Mouse (Mus musculus) stomach, embryonic 16.5 days (tissue): ENCODE data around the gene Churc1. TPM values are rescaled to one million over a fixed set of nuclear protein-coding genes. Genes with fewer than 3 reads are reported as not detected.

ENCODE experiments used
- ATAC-seq: fragments of 200-750 bp; cut with Nextera tagmentation; 2 replicates; pipeline ENCODE4 v1.8.0; 2017; ENCODE audit warnings: moderate number of reproducible peaks, moderate TSS enrichment; ENCODE audit not compliant: insufficient read depth, low FRiP score
- H3K27ac ChIP-seq: fragments of 300-500 bp; sonication (generic); 2 replicates; pipeline ENCODE4 v1.5.1; 2014; ENCODE audit warnings: low read length
- H3K27me3 ChIP-seq: fragments of 300-500 bp; sonication (generic); 2 replicates; pipeline ENCODE4 v1.6.1; 2014; ENCODE audit warnings: low read length, control low read depth, mixed read lengths; ENCODE audit not compliant: control insufficient read depth, insufficient read depth
- H3K36me3 ChIP-seq: fragments of 300-500 bp; sonication (generic); 2 replicates; pipeline ENCODE4 v1.6.1; 2014; ENCODE audit warnings: low read length; ENCODE audit not compliant: control insufficient read depth, insufficient read depth
- H3K4me1 ChIP-seq: fragments of 300-500 bp; sonication (generic); 2 replicates; pipeline ENCODE4 v1.6.1; 2014; ENCODE audit warnings: low read length, control low read depth, mixed read lengths; ENCODE audit not compliant: control insufficient read depth, insufficient read depth
- H3K4me2 ChIP-seq: fragments of 300-500 bp; sonication (generic); 2 replicates; pipeline ENCODE4 v1.6.1; 2014; ENCODE audit warnings: low read depth, low read length, mixed read lengths
- H3K4me3 ChIP-seq: fragments of 300-500 bp; sonication (generic); replicated peaks from 2 replicates; pipeline ENCODE4 v1.5.1; 2014; ENCODE audit warnings: mild to moderate bottlenecking, low read length
- H3K9ac ChIP-seq: fragments of 300-500 bp; sonication (generic); 2 replicates; pipeline ENCODE4 v1.6.1; 2014; ENCODE audit warnings: low read length
- H3K9me3 ChIP-seq: fragments of 300-500 bp; sonication (generic); replicated peaks from 2 replicates; pipeline ENCODE4 v1.6.1; 2016; ENCODE audit warnings: low read length, control low read depth; ENCODE audit not compliant: control insufficient read depth
- WGBS: fragments of 180-500 bp; shearing (Covaris S2); extraction: QIAGEN DNeasy Blood & Tissue Kit; methylation state at CpG from one replicate; pipeline ENCODE4 v1.1.7; 2014; 5-methylcytosine and 5-hydroxymethylcytosine counted together
- polyA plus RNA-seq: library from polyadenylated mRNA; unstranded; fragments of >200 nt; fragmentation: Nextera tagmentation; extraction: Ambion mirVana; gene quantifications from 2 replicates; pipeline ENCODE4 v1.2.1, GENCODE M21; 2015

Gene Churc1
- polyA plus RNA-seq, 1 experiment from 2014 or later = 140 TPM

GRCm38 (mm10) chr12:76770841-76771500 is 5.6 kb downstream of the Churc1 start:
- WGBS = 88% methylated on average over 5 of the region's 5 CpGs
- Histone ChIP-seq H3K27me3 (no peaks in the 10 kb centered on the region), H3K9me3 (no peaks in the 10 kb centered on the region), H3K36me3 (no peaks in the 10 kb centered on the region), H3K4me1 (0 out of 2 replicates have a peak, but pooled peaks cover 5% of the 10 kb centered on the region), H3K9ac (no peak overlapping the region), H3K4me2 (no peak overlapping the region), H3K27ac (no peak overlapping the region), H3K4me3 (no peak overlapping the region)
- no peak for ATAC-seq

GRCm38 (mm10) chr12:76771540-76771939 is 6.2 kb downstream of the Churc1 start:
- H3K9me3 ChIP-seq = no peaks in the 10 kb centered on the region
- no peaks in the 10 kb centered on the region for H3K36me3 ChIP-seq
- H3K9ac ChIP-seq = no peak overlapping the region
- no peaks in the 10 kb centered on the region for H3K27me3 ChIP-seq
- ATAC-seq = no peak
- 89% methylated on average over 5 of the region's 5 CpGs for WGBS
- H3K4me3 ChIP-seq = no peak overlapping the region
- H3K4me1 ChIP-seq = no peaks in the 10 kb centered on the region
- H3K27ac ChIP-seq = no peak overlapping the region
- no peak overlapping the region for H3K4me2 ChIP-seq

GRCm38 (mm10) chr12:76774652-76775051 is 9.3 kb downstream of the Churc1 start:
- H3K9me3 ChIP-seq = no peaks in the 10 kb centered on the region
- no peaks in the 10 kb centered on the region for H3K36me3 ChIP-seq
- no peak overlapping the region for H3K27ac ChIP-seq
- H3K27me3 ChIP-seq = no peaks in the 10 kb centered on the region
- no peak overlapping the region for H3K9ac ChIP-seq
- ATAC-seq = no peak
- H3K4me3 ChIP-seq = no peak overlapping the region
- H3K4me1 ChIP-seq = no peaks in the 10 kb centered on the region
- H3K4me2 ChIP-seq = no peak overlapping the region
- WGBS = 60% methylated on average over 3 of the region's 3 CpGs

- Histone ChIP-seq H3K27me3 (no peaks in the 10 kb centered on the region), H3K9ac (no peak overlapping the region), H3K27ac (no peak overlapping the region), H3K36me3 (no peaks in the 10 kb centered on the region), H3K4me3 (no peak overlapping the region), H3K4me1 (no peaks in the 10 kb centered on the region), H3K9me3 (no peaks in the 10 kb centered on the region), H3K4me2 (no peak overlapping the region)
- 72% methylated on average over 4 of the region's 4 CpGs for WGBS
- no peak for ATAC-seq
Measured at GRCm38 (mm10) chr12:76775132-76775531, 9.8 kb downstream of the Churc1 start.

GRCm38 (mm10) chr12:76776898-76777297 is 11.6 kb downstream of the Churc1 start:
- ATAC-seq = no peak
- 66% methylated on average over 5 of the region's 5 CpGs for WGBS
- Histone ChIP-seq H3K9ac (no peak overlapping the region), H3K4me2 (no peak overlapping the region), H3K9me3 (no peaks in the 10 kb centered on the region), H3K27me3 (no peaks in the 10 kb centered on the region), H3K4me1 (no peaks in the 10 kb centered on the region), H3K27ac (no peak overlapping the region), H3K36me3 (no peaks in the 10 kb centered on the region), H3K4me3 (no peak overlapping the region)

- no peak overlapping the region for H3K4me3 ChIP-seq
- H3K9me3 ChIP-seq = no peaks in the 10 kb centered on the region
- H3K27ac ChIP-seq = no peak overlapping the region
- H3K4me2 ChIP-seq = no peak overlapping the region
- no peak overlapping the region for H3K9ac ChIP-seq
- ATAC-seq = no peak
- H3K36me3 ChIP-seq = no peaks in the 10 kb centered on the region
- H3K4me1 ChIP-seq = no peaks in the 10 kb centered on the region
- H3K27me3 ChIP-seq = no peaks in the 10 kb centered on the region
Measured at GRCm38 (mm10) chr12:76777845-76778244, 12.5 kb downstream of the Churc1 start.

- Histone ChIP-seq H3K36me3 (no peaks in the 10 kb centered on the region), H3K4me2 (no peak overlapping the region), H3K4me3 (no peak overlapping the region), H3K27ac (no peak overlapping the region), H3K9ac (no peak overlapping the region), H3K4me1 (no peaks in the 10 kb centered on the region), H3K27me3 (no peaks in the 10 kb centered on the region), H3K9me3 (no peaks in the 10 kb centered on the region)
- 78% methylated on average over 10 of the region's 10 CpGs for WGBS
- ATAC-seq = no peak
Measured at GRCm38 (mm10) chr12:76778305-76779083, 13.2 kb downstream of the Churc1 start.

GRCm38 (mm10) chr12:76779951-76780350 is 14.6 kb downstream of the Churc1 start:
- Histone ChIP-seq H3K4me3 (no peak overlapping the region), H3K4me1 (no peaks in the 10 kb centered on the region), H3K36me3 (no peaks in the 10 kb centered on the region), H3K27ac (no peak overlapping the region), H3K9me3 (no peaks in the 10 kb centered on the region), H3K4me2 (no peak overlapping the region), H3K9ac (no peak overlapping the region), H3K27me3 (no peaks in the 10 kb centered on the region)
- ATAC-seq = no peak
- WGBS = 86% methylated on average over 5 of the region's 5 CpGs

GRCm38 (mm10) chr12:76780639-76781468 is 15.5 kb downstream of the Churc1 start:
- no peaks in the 10 kb centered on the region for H3K27me3 ChIP-seq
- H3K36me3 ChIP-seq = no peaks in the 10 kb centered on the region
- no peaks in the 10 kb centered on the region for H3K4me1 ChIP-seq
- no peak overlapping the region for H3K4me2 ChIP-seq
- 74% methylated on average over 12 of the region's 12 CpGs for WGBS
- ATAC-seq = no peak
- H3K27ac ChIP-seq = no peak overlapping the region
- H3K9ac ChIP-seq = 0 out of 2 replicates have a peak overlapping the region, but pooled peaks have one; percentile 31
- no peaks in the 10 kb centered on the region for H3K9me3 ChIP-seq
- H3K4me3 ChIP-seq = no peak overlapping the region
